Mouse (Mus musculus) CH12.LX (cell line): ENCODE results near the gene Srbd1. TPM values are rescaled to one million over a fixed set of nuclear protein-coding genes. Genes with fewer than 3 reads are reported as not detected.

Source experiments
- DNase-seq: peaks from one replicate; pipeline ENCODE4 v3.0.0-alpha.2; 2013; ENCODE audit errors: extremely low read depth
- H3K27ac ChIP-seq: 2 replicates; pipeline ENCODE4 v1.5.1; 2012; ENCODE audit warnings: low read depth, mild to moderate bottlenecking, control low read depth, moderate library complexity; ENCODE audit not compliant: insufficient read depth
- H3K27me3 ChIP-seq: replicated peaks from 2 replicates; pipeline ENCODE3; 2012; ENCODE audit warnings: inconsistent platforms
- H3K36me3 ChIP-seq, 2 experiments: replicated peaks in 1 of 2; 2 replicates each; pipeline versions ENCODE3 to v1.6.1; 2012; ENCODE audit warnings: inconsistent platforms in 1 of 2, low read length in 1 of 2, mild to moderate bottlenecking in 1 of 2, mixed read lengths in 1 of 2, moderate library complexity in 1 of 2; ENCODE audit not compliant: control insufficient read depth in 1 of 2, insufficient read depth in 1 of 2
- H3K4me1 ChIP-seq, 2 experiments: 2 replicates each; pipeline ENCODE4 v1.6.1; 2012; ENCODE audit warnings: inconsistent platforms in 1 of 2, moderate library complexity in 1 of 2; ENCODE audit not compliant: insufficient read depth in 2 of 2, control insufficient read depth in 1 of 2
- H3K4me2 ChIP-seq: 2 replicates; pipeline ENCODE4 v1.6.1; 2012; ENCODE audit warnings: low read depth, mild to moderate bottlenecking, control low read depth; ENCODE audit not compliant: poor library complexity, insufficient read depth, severe bottlenecking
- H3K4me3 ChIP-seq, 3 experiments: fragments of 150-350 bp in 1 of 3; sonication (generic) in 1 of 3; replicated peaks in 1 of 3; 2 replicates each; pipeline versions ENCODE3 to v1.5.1; 2011 to 2012; ENCODE audit warnings: low read depth in 2 of 3, low read length in 2 of 3, mild to moderate bottlenecking in 2 of 3, moderate library complexity in 2 of 3, control low read depth in 1 of 3, improper control_type of control experiment in 1 of 3, inconsistent platforms in 1 of 3, mixed read lengths in 1 of 3; ENCODE audit not compliant: poor library complexity in 1 of 3
- H3K79me2 ChIP-seq: replicated peaks from 2 replicates; pipeline ENCODE4 v1.6.1; 2012; ENCODE audit warnings: mild to moderate bottlenecking, moderate library complexity; ENCODE audit not compliant: control insufficient read depth, poor library complexity, insufficient read depth, severe bottlenecking; ENCODE audit errors: extremely low read depth
- H3K9ac ChIP-seq: 2 replicates; pipeline ENCODE4 v1.6.1; 2012; ENCODE audit warnings: low read depth, mild to moderate bottlenecking, control low read depth, moderate library complexity; ENCODE audit not compliant: insufficient read depth
- H3K9me3 ChIP-seq: replicated peaks from 2 replicates; pipeline ENCODE3; 2012; ENCODE audit warnings: low read length, inconsistent platforms, mixed read lengths
- CHD1 ChIP-seq: IDR thresholded peaks from 2 replicates; pipeline ENCODE4 v1.6.1; 2012; ENCODE audit warnings: low read depth, low read length, improper control_type of control experiment, inconsistent platforms
- CTCF ChIP-seq, 2 experiments: IDR thresholded peaks in 1 of 2; conservative IDR thresholded peaks in 1 of 2; 2 replicates each; pipeline ENCODE4 v1.5.1; 2011 to 2012; ENCODE audit warnings: low read depth in 2 of 2, low read length in 2 of 2, improper control_type of control experiment in 1 of 2, inconsistent platforms in 1 of 2, mild to moderate bottlenecking in 1 of 2, moderate library complexity in 1 of 2
- ELF1 ChIP-seq: IDR thresholded peaks from 2 replicates; pipeline ENCODE4 v1.6.1; 2014; ENCODE audit warnings: low read depth, mild to moderate bottlenecking, inconsistent platforms, low read length, improper control_type of control experiment
- EP300 ChIP-seq: IDR thresholded peaks from 2 replicates; pipeline ENCODE4 v1.6.1; 2011; ENCODE audit warnings: low read length, improper control_type of control experiment
- ETS1 ChIP-seq: conservative IDR thresholded peaks from 2 replicates; pipeline ENCODE4 v1.6.1; 2012; ENCODE audit warnings: low read depth, mild to moderate bottlenecking, inconsistent platforms, low read length, improper control_type of control experiment, moderate library complexity
- GABPA ChIP-seq: IDR thresholded peaks from 2 replicates; pipeline ENCODE4 v1.6.1; 2012; ENCODE audit warnings: low read depth, low read length, improper control_type of control experiment, inconsistent platforms; ENCODE audit not compliant: insufficient replicate concordance
- KAT2A ChIP-seq: IDR thresholded peaks from 2 replicates; pipeline ENCODE4 v1.6.1; 2012; ENCODE audit warnings: low read length, improper control_type of control experiment, inconsistent platforms; ENCODE audit not compliant: insufficient replicate concordance
- MAX ChIP-seq: IDR thresholded peaks from 2 replicates; pipeline ENCODE4 v1.6.1; 2011; ENCODE audit warnings: low read length, improper control_type of control experiment
- MAZ ChIP-seq: IDR thresholded peaks from 2 replicates; pipeline ENCODE4 v1.6.1; 2012; ENCODE audit warnings: low read depth, mild to moderate bottlenecking, inconsistent platforms, low read length, improper control_type of control experiment, moderate library complexity
- MEF2A ChIP-seq: IDR thresholded peaks from 2 replicates; pipeline ENCODE4 v1.6.1; 2014; ENCODE audit warnings: low read depth, mild to moderate bottlenecking, inconsistent platforms, low read length, improper control_type of control experiment, borderline replicate concordance
- MXI1 ChIP-seq: IDR thresholded peaks from 2 replicates; pipeline ENCODE4 v1.6.1; 2011; ENCODE audit warnings: mild to moderate bottlenecking, low read depth, low read length, improper control_type of control experiment
- NELFE ChIP-seq: IDR thresholded peaks from 2 replicates; pipeline ENCODE4 v1.6.1; 2011; ENCODE audit warnings: low read depth, low read length, improper control_type of control experiment
- PAX5 ChIP-seq: IDR thresholded peaks from 2 replicates; pipeline ENCODE4 v1.6.1; 2012; ENCODE audit warnings: low read length, inconsistent platforms, mixed read lengths
- POLR2A ChIP-seq: IDR thresholded peaks from 2 replicates; pipeline ENCODE4 v1.6.1; 2011; ENCODE audit warnings: low read depth, mild to moderate bottlenecking, improper control_type of control experiment, low read length
- POLR2AphosphoS2 ChIP-seq: IDR thresholded peaks from 2 replicates; pipeline ENCODE4 v1.6.1; 2011; ENCODE audit warnings: low read depth, low read length, improper control_type of control experiment
- RCOR1 ChIP-seq: conservative IDR thresholded peaks from 2 replicates; pipeline ENCODE4 v1.6.1; 2012; ENCODE audit warnings: low read depth, mild to moderate bottlenecking, inconsistent platforms, low read length, improper control_type of control experiment
- SMC3 ChIP-seq: IDR thresholded peaks from 2 replicates; pipeline ENCODE4 v1.6.1; 2011; ENCODE audit warnings: low read depth, low read length, improper control_type of control experiment
- TCF12 ChIP-seq: IDR thresholded peaks from 2 replicates; pipeline ENCODE4 v1.6.1; 2014; ENCODE audit warnings: low read depth, mild to moderate bottlenecking, inconsistent platforms, low read length, improper control_type of control experiment
- UBTF ChIP-seq: IDR thresholded peaks from 2 replicates; pipeline ENCODE4 v1.6.1; 2012; ENCODE audit warnings: low read depth, mild to moderate bottlenecking, inconsistent platforms, low read length, improper control_type of control experiment, moderate library complexity
- ZC3H11A ChIP-seq: IDR thresholded peaks from 2 replicates; pipeline ENCODE4 v1.6.1; 2012; ENCODE audit warnings: low read depth, mild to moderate bottlenecking, inconsistent platforms, low read length, improper control_type of control experiment
- ZMIZ1 ChIP-seq: IDR thresholded peaks from 2 replicates; pipeline ENCODE4 v1.6.1; 2012; ENCODE audit warnings: low read depth, mild to moderate bottlenecking, inconsistent platforms, low read length, improper control_type of control experiment
- ZNF384 ChIP-seq: IDR thresholded peaks from 2 replicates; pipeline ENCODE4 v1.6.1; 2012; ENCODE audit warnings: low read depth, low read length, improper control_type of control experiment, inconsistent platforms
- dilution Hi-C: fragments of 300-500 bp; cut with MboI; formaldehyde crosslinking; loops from 2 replicates; pipeline ENCODE4 v1.14.3; 2020; ENCODE audit warnings: low sequenced_read_pairs; ENCODE audit not compliant: extremely low pct_unique_long_range_greater_than_20kb, extremely low pct_ligation_motif_present
- in situ Hi-C: fragments of 300-500 bp; cut with MboI; formaldehyde crosslinking; loops from 3 replicates; pipeline ENCODE4 v1.14.3; 2019; ENCODE audit warnings: low sequenced_read_pairs, low pct_ligation_motif_present, low pct_unique_long_range_greater_than_20kb, mixed read lengths
- polyA plus RNA-seq: library from polyadenylated mRNA; unstranded; fragments of >175 nt; gene quantifications from 2 replicates; pipeline ENCODE4 v1.2.1, GENCODE M21; 2012; ENCODE audit warnings: low read depth; ENCODE audit not compliant: insufficient read length
- total RNA-seq, 2 experiments: library from RNA; depleted of rRNA; stranded (reverse); fragments of 300-350 nt in 1 of 2; fragments of >200 nt in 1 of 2; gene quantifications; 2 replicates each; pipeline ENCODE4 v1.2.3; 2012 to 2014

Srbd1 gene
- total and polyA plus RNA-seq, 3 experiments, result 21.5 to 34.5 (median 24.8) TPM

GRCm38 (mm10) chr17:86149726-86150125 is 4.8 kb upstream of the Srbd1 start:
- TF ChIP-seq NELFE (no peak), MAZ (no peak), RCOR1 (no peak), ETS1 (no peak), KAT2A (no peak), POLR2AphosphoS2 (no peak), MEF2A (no peak), GABPA (no peak), ELF1 (no peak), ZMIZ1 (no peak), EP300 (no peak), POLR2A (no peak), TCF12 (no peak), ZNF384 (no peak), ZC3H11A (no peak), PAX5 (no peak), UBTF (no peak), CTCF (conservative IDR thresholded peaks at IDR 0.05 in 1 of 2, IDR thresholded peaks at IDR 0.05 in 1 of 2; ENCODE audit: low read depth in 2 of 2, low read length in 2 of 2) (no peak)
- H3K4me2 ChIP-seq, result no peak overlapping the region
- H3K27me3 ChIP-seq, result peaks cover 4% of the 10 kb centered on the region
- no peak overlapping the region for H3K27ac ChIP-seq
- no peaks in the 10 kb centered on the region for H3K79me2 ChIP-seq
- dilution Hi-C loops, result no loop called here
- H3K4me1 ChIP-seq, result peaks cover 0 to 6% of the 10 kb centered on the region in 2 experiments; a peak in 3 of 4 replicates
- no peaks in the 10 kb centered on the region for H3K36me3 ChIP-seq
- H3K9ac ChIP-seq, result no peak overlapping the region
- H3K4me3 ChIP-seq, result no peak overlapping the region
- in situ Hi-C loops, result no loop called here
- DNase-seq, result no peak
- H3K9me3 ChIP-seq, result peaks cover 10% of the 10 kb centered on the region

GRCm38 (mm10) chr17:86144537-86145078 is 367 bp downstream of the Srbd1 start:
- TF ChIP-seq GABPA (no peak), SMC3 (no peak), ZC3H11A (no peak), MAX (0 out of 2 replicates have a peak, but pooled peaks have one; percentile 9), CTCF (conservative IDR thresholded peaks at IDR 0.05 in 1 of 2, IDR thresholded peaks at IDR 0.05 in 1 of 2; ENCODE audit: low read depth in 2 of 2, low read length in 2 of 2) (no peak), MXI1 (peak; percentile 24; the same call in 1 of the 2 replicates), CHD1 (no peak)
- peak overlapping the region; percentile 13; the same call in 1 of the 2 replicates for H3K27ac ChIP-seq
- in situ Hi-C loops, result no loop called here
- no peaks in the 10 kb centered on the region for H3K9me3 ChIP-seq
- no peaks in the 10 kb centered on the region for H3K27me3 ChIP-seq
- DNase-seq, result no peak
- H3K4me2 ChIP-seq, result peak overlapping the region; percentile 87
- peak overlapping the region; percentile 59 to 88 (median 81) for H3K4me3 ChIP-seq
- peaks cover 15% of the 10 kb centered on the region for H3K79me2 ChIP-seq
- H3K36me3 ChIP-seq, result peaks cover 16 to 30% of the 10 kb centered on the region in 2 experiments
- peak overlapping the region; percentile 62 for H3K9ac ChIP-seq
- H3K4me1 ChIP-seq, result peaks cover 0 to 30% of the 10 kb centered on the region in 2 experiments; a peak in 3 of 4 replicates
- dilution Hi-C loops, result no loop called here
